Mouse (Mus musculus): ENCODE results near the gene Fam120a.

- TF ChIP-seq CTCF (IDR thresholded peaks at IDR 0.05; ENCODE audit: low read depth) = no peak
- no peak for TF ChIP-seq EP300 (optimal IDR thresholded peaks at IDR 0.05)
These were observed 3.0 kb downstream of the Fam120a start for GRCm38 (mm10) chr13:48964850-48965249.

All from stomach, postnatal 0 days (tissue).